Mouse (Mus musculus) testis, adult 2 months (tissue): Measurements from ENCODE around the gene Gm44502. TPM values are rescaled to one million over a fixed set of nuclear protein-coding genes. Genes with fewer than 3 reads are reported as not detected.

ENCODE experiments used
- H3K27ac ChIP-seq: fragments of 200-500 bp; 2 replicates; pipeline ENCODE4 v1.5.1; 2012; ENCODE audit warnings: low read depth, low read length; ENCODE audit not compliant: control insufficient read depth, insufficient read depth
- H3K27me3 ChIP-seq: fragments of 200-500 bp; 2 replicates; pipeline ENCODE4 v1.6.1; 2012; ENCODE audit warnings: mild to moderate bottlenecking, low read length, moderate library complexity; ENCODE audit not compliant: control insufficient read depth, insufficient read depth
- H3K36me3 ChIP-seq: fragments of 200-500 bp; 2 replicates; pipeline ENCODE4 v1.6.1; 2012; ENCODE audit warnings: mild to moderate bottlenecking, low read length; ENCODE audit not compliant: control insufficient read depth, insufficient read depth
- H3K4me1 ChIP-seq: fragments of 200-500 bp; 2 replicates; pipeline ENCODE4 v1.6.1; 2012; ENCODE audit warnings: low read length; ENCODE audit not compliant: control insufficient read depth, insufficient read depth
- H3K4me3 ChIP-seq: fragments of 200-500 bp; 2 replicates; pipeline ENCODE4 v1.5.1; 2012; ENCODE audit warnings: low read depth, mild to moderate bottlenecking, low read length, moderate library complexity, mixed read lengths; ENCODE audit not compliant: control insufficient read depth
- CTCF ChIP-seq: fragments of 200-500 bp; IDR thresholded peaks from 2 replicates; pipeline ENCODE4 v1.5.1; 2012; ENCODE audit warnings: low read depth, mild to moderate bottlenecking, inconsistent platforms, low read length, moderate library complexity; ENCODE audit not compliant: control insufficient read depth, insufficient read depth, insufficient replicate concordance
- POLR2A ChIP-seq: fragments of 200-500 bp; IDR thresholded peaks from 2 replicates; pipeline ENCODE4 v1.6.1; 2012; ENCODE audit warnings: low read depth, mild to moderate bottlenecking, inconsistent platforms, low read length, moderate library complexity; ENCODE audit not compliant: control insufficient read depth
- polyA plus RNA-seq: library from polyadenylated mRNA; depleted of rRNA; stranded (reverse); fragments of >200 nt; gene quantifications from 2 replicates; pipeline ENCODE4 v1.2.3, GENCODE M21; 2012

Gene Gm44502
- polyA plus RNA-seq, 1 experiment = 1.2 TPM

DNA sequence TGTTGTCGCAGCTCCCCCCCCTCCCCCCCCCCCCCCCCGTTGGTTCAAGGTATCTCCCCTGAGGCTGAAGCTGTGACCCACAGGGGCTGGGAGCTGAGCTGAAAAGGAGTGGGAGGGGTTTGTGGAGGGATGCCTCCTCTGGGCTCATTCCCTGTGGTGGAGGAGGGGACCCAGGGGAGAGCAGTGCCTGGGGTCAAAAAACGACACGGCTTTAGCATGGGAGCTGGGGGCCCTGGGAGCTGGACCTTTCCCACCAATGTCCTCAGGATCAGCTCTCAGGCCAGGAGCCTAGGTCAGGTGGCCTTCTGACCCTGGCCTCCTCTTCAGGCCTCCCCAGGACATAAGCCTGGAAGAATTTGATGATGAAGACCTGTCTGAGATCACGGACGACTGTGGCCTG is 25.4 kb upstream of the Gm44502 start:
- H3K4me1 ChIP-seq = peaks cover 13% of the 10 kb centered on the region
- no peak overlapping the region for H3K27ac ChIP-seq
- TF ChIP-seq CTCF (no peak), POLR2A (no peak)
- no peaks in the 10 kb centered on the region for H3K27me3 ChIP-seq
- H3K4me3 ChIP-seq = peak overlapping the region; percentile 61
- no peaks in the 10 kb centered on the region; the same call in 1 of the 2 replicates for H3K36me3 ChIP-seq

DNA sequence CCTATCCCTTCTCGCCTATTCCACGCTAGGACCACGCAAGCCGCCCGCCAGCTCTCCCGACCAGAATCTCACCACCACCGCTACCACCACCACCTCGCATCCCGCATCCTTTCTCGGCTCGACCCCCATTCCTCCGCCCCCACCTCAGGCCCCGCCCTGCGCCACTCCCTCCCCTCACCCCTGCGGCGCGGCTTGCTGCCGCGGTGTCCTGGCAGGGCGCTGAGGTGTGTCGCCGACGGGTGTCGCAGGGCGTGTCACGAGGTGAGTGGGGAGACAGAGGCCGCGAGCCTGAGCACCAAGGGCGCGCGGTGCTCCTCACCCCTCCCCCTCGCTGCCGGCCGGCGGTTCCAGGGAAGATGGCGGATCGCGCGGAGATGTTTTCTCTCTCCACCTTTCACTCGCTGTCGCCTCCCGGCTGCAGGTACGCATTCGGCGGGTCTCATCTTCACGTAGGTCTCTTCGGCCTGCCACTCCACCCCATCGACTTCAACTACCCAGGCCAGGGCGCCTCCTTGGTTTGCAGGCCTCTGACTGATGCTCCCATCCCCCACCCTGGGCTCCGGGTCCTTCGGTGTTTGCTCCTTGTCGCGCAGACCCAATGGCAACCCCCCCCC is 24.5 kb upstream of the Gm44502 start, which contains the start of gene Mapk8ip2:
Mapk8ip2 (plus strand) TSS at position 49 of the 614 bp plus-strand sequence.
- H3K27ac ChIP-seq = peak within 1 kb of the TSS; percentile 87
- peak; percentile 51 for TF ChIP-seq POLR2A
- TF ChIP-seq CTCF = no peak
- H3K4me3 ChIP-seq = peak within 1 kb of the TSS; percentile 92
- H3K36me3 ChIP-seq = no peaks in the 10 kb centered on the region; the same call in 1 of the 2 replicates
- H3K27me3 ChIP-seq = no peaks in the 10 kb centered on the region
- H3K4me1 ChIP-seq = peaks cover 13% of the 10 kb centered on the region

- TF ChIP-seq CTCF (no peak), POLR2A (no peak)
- Histone ChIP-seq H3K27me3 (no peaks in the 10 kb centered on the region), H3K4me3 (peak overlapping the region; percentile 92), H3K27ac (no peak overlapping the region), H3K4me1 (peaks cover 13% of the 10 kb centered on the region), H3K36me3 (no peaks in the 10 kb centered on the region; the same call in 1 of the 2 replicates)
Observed at GRCm38 (mm10) chr15:89452906-89453864, 23.7 kb upstream of the Gm44502 start.

DNA sequence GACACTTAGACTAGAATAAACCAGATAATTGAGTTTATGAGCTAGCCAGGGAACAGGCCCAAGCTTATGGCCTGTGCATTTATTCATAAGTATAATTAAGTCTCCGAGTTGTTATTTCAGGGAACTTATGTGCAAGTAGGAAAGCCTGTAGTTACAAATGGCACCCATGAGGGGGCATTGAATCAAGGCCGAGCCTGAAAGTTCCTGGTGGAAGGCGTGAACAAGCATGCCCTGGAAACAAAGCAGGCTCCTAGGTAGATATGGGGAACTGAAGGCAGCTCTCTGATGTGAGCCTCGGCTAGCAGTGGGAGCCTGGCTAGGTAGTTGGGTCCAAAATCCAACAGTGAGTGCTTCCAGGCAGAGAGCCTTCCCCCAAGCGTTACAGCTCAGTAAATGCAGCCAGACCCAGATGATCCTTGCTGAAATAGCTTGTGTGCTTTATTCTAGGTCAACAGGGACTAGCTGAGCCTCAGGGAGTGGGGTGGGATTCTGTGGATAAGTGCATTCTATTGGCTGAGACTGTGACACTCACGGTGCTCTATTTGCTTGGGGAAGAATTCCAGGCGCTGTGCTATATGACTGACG is 13.1 kb upstream of the Gm44502 start:
- H3K4me3 ChIP-seq = peak overlapping the region; percentile 41
- no peaks in the 10 kb centered on the region for H3K36me3 ChIP-seq
- peak overlapping the region; percentile 66 for H3K27ac ChIP-seq
- TF ChIP-seq POLR2A (no peak), CTCF (no peak)
- H3K4me1 ChIP-seq = no peaks in the 10 kb centered on the region
- H3K27me3 ChIP-seq = no peaks in the 10 kb centered on the region

GRCm38 (mm10) chr15:89435878-89436277 is 6.4 kb upstream of the Gm44502 start:
- no peaks in the 10 kb centered on the region for H3K27me3 ChIP-seq
- no peaks in the 10 kb centered on the region for H3K36me3 ChIP-seq
- no peak overlapping the region for H3K27ac ChIP-seq
- TF ChIP-seq POLR2A (no peak), CTCF (no peak)
- H3K4me3 ChIP-seq = no peak overlapping the region
- peaks cover 2% of the 10 kb centered on the region; the same call in 1 of the 2 replicates for H3K4me1 ChIP-seq

GRCm38 (mm10) chr15:89434136-89434535 is 4.6 kb upstream of the Gm44502 start:
- Histone ChIP-seq H3K4me1 (peaks cover 2% of the 10 kb centered on the region; the same call in 1 of the 2 replicates), H3K27ac (no peak overlapping the region), H3K36me3 (no peaks in the 10 kb centered on the region), H3K27me3 (no peaks in the 10 kb centered on the region), H3K4me3 (no peak overlapping the region)
- TF ChIP-seq CTCF (no peak), POLR2A (no peak)

- peaks cover 4% of the 10 kb centered on the region for H3K4me1 ChIP-seq
- H3K27me3 ChIP-seq = no peaks in the 10 kb centered on the region
- TF ChIP-seq CTCF (no peak), POLR2A (no peak)
- H3K36me3 ChIP-seq = no peaks in the 10 kb centered on the region
- no peak overlapping the region for H3K4me3 ChIP-seq
- no peak overlapping the region for H3K27ac ChIP-seq
Observed at GRCm38 (mm10) chr15:89432946-89433345, 3.5 kb upstream of the Gm44502 start.
